Mouse (Mus musculus) stomach, postnatal 0 days (tissue): Measurements from ENCODE around the gene Fndc4.

Experiments used
- CTCF ChIP-seq: IDR thresholded peaks from 2 replicates; pipeline ENCODE4 v1.5.1; 2016; ENCODE audit warnings: antibody characterized with exemption, low read depth, mild to moderate bottlenecking, moderate library complexity
- EP300 ChIP-seq: optimal IDR thresholded peaks from 2 replicates; pipeline ENCODE3; 2016; ENCODE audit warnings: antibody characterized with exemption

DNA sequence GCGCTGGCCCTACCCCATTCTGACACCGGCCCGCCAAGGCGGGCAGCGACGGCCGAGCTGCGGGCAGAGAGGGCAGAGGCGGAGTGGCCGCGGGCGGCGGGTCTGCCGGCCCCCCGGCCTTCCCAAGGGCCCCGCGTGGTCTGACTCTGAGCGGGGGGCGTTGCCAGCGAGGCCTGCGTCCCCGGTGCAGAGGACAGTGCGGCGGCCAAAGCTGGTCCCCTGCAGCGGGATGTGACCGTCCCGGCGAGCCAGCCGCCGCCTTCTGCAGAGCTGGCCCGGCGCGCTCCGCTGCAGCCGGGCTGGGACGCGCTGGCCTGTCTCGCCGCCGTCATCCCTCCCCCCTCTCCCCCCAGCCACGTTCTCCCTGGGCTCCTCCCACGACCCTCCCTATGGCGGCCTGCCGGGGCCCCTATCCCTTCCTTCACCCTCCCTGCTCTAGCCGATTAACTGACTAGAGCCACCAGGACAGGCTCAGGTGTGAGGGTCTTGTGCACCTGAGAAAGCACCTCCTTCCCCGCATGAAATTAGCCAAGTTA lies at the start of gene Fndc4:
- TF ChIP-seq EP300: no peak
- TF ChIP-seq CTCF: no peak
